Mouse (Mus musculus) Patski (cell line): ENCODE measurements at regions not wholly inside any gene's neighbourhood (a gene's known extent, or its start where the extent isn't known, plus 50 kb on each side); places are given as distances from the start of the nearest gene placed in this dataset.

Source experiments
- ATAC-seq: fragments of 100-300 bp; one replicate; pipeline ENCODE4 v1.8.0; 2021
- CTCF ChIA-PET: fragments of 350-600 bp; sonication (Branson Sonifier 250); formaldehyde crosslinking; loops from one replicate; lab custom pipeline; 2022; ENCODE audit warnings: inconsistent platforms; lab: Charles Lee
- POLR2A ChIA-PET: fragments of 350-600 bp; sonication (Branson Sonifier 250); formaldehyde crosslinking; loops from one replicate; lab custom pipeline; 2022; ENCODE audit warnings: antibody characterized with exemption, inconsistent platforms; lab: Charles Lee
- DNase-seq: peaks from one replicate; pipeline ENCODE4 v3.0.0-alpha.2; 2011; ENCODE audit warnings: low read depth, low spot score
- H3K27me3 ChIP-seq: fragments of 371-371 bp; one replicate; pipeline ENCODE4 v1.5.1; 2021
- CTCF ChIP-seq: fragments of 100-300 bp; IDR thresholded peaks from one replicate; pipeline ENCODE4 v1.5.1; 2021
- in situ Hi-C: fragments of 300-500 bp; cut with MboI; formaldehyde crosslinking; loops from 3 replicates; pipeline ENCODE4 v1.11.1; 2018; ENCODE audit warnings: low pct_unique_long_range_greater_than_20kb, mixed read lengths

- DNase-seq = no peak
- ATAC-seq = no peak
- in situ Hi-C loops = no loop called here
- ChIA-PET CTCF (interaction anchor here (1.0 to 1.2 kb wide), 3 partner anchors 9 to 53 kb away, joined by 3 to 4 read pairs (median 3); no protein-coding TSS in a partner anchor), POLR2A (no interaction called here)
- H3K27me3 ChIP-seq = no peaks in the 10 kb centered on the region
- no peak for TF ChIP-seq CTCF
These were observed 70.9 kb downstream of the Asb1 start for GRCm38 (mm10) chr1:91611281-91611680.

- POLR2A ChIA-PET = no interaction called here
- CTCF ChIA-PET = interaction anchor here (1.0 to 1.2 kb wide), 2 partner anchors 11 to 52 kb away, joined by 3 to 4 read pairs; no protein-coding TSS in a partner anchor
- DNase-seq (no peak), ATAC-seq (no peak)
- no peak for TF ChIP-seq CTCF
- no peaks in the 10 kb centered on the region for H3K27me3 ChIP-seq
- in situ Hi-C loops = no loop called here
These were observed 71.3 kb downstream of the Asb1 start for GRCm38 (mm10) chr1:91611694-91612093.

DNA sequence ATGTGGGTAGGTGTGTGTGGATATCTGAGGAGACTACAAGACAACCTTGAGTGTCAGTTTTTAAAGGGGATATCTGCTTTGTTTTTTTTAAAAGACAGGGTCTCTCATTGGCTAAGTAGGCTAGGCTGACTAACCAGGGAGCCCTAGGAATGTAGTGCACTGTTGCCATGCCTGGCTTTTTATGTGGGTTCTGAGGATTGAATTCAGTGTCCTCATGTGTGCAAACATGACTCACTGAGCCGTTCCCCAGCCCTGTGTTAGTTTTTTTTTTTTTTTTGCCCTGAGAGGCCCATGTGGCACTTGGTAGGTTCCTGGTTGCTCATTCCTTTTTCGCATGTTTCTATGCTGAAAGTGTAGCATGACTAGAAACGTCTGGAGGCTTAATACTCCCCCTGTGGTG lies 72.6 kb downstream of the Asb1 start:
- in situ Hi-C loops = no loop called here
- TF ChIP-seq CTCF = no peak
- ChIA-PET POLR2A (interaction anchor here (0.6 kb wide), 1 partner anchor 427 kb away, joined by 7 read pairs; no protein-coding TSS in a partner anchor), CTCF (no interaction called here)
- no peaks in the 10 kb centered on the region for H3K27me3 ChIP-seq
- no peak for ATAC-seq
- DNase-seq = peak; percentile 39

GRCm38 (mm10) chr1:91615396-91615795 lies 75.1 kb downstream of the Asb1 start:
- no peak for DNase-seq
- no peak for TF ChIP-seq CTCF
- ChIA-PET CTCF (no interaction called here), POLR2A (no interaction called here)
- no peak for ATAC-seq
- in situ Hi-C loops = no loop called here
- H3K27me3 ChIP-seq = no peaks in the 10 kb centered on the region

- no peaks in the 10 kb centered on the region for H3K27me3 ChIP-seq
- TF ChIP-seq CTCF = no peak
- in situ Hi-C loops = no loop called here
- CTCF ChIA-PET = no interaction called here
- DNase-seq (no peak), ATAC-seq (no peak)
- POLR2A ChIA-PET = no interaction called here
These were observed 78.3 kb downstream of the Asb1 start for GRCm38 (mm10) chr1:91618527-91619135.

- in situ Hi-C loops = no loop called here
- ChIA-PET CTCF (interaction anchor here (1.0 kb wide), 1 partner anchor 20 kb away, joined by 4 read pairs; no protein-coding TSS in a partner anchor), POLR2A (no interaction called here)
- no peak for ATAC-seq
- DNase-seq = no peak
- no peak for TF ChIP-seq CTCF
- no peaks in the 10 kb centered on the region for H3K27me3 ChIP-seq
These were observed 80.8 kb downstream of the Asb1 start for GRCm38 (mm10) chr1:91621141-91621540.

DNA sequence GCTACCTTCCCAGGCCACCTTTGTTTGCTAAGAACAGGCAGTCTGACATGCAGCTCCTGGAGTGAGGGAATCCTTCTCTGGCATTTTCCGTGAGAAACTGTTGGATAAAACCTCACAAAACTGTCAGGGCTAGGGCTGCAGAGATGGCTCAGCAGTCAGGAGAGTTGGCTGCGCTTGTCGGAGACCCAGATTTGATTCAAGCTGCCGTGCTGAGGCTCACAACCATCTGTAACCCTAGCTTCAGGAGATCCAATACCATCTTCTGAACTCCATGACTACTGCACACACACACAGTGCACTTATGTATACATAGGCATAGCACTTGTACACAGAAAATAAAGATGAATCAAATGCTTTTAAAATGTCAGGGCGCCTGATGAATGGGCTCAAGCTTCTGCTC lies 82.5 kb downstream of the Asb1 start:
- ChIA-PET CTCF (no interaction called here), POLR2A (no interaction called here)
- TF ChIP-seq CTCF = no peak
- ATAC-seq = no peak
- H3K27me3 ChIP-seq = no peaks in the 10 kb centered on the region
- no peak for DNase-seq
- in situ Hi-C loops = no loop called here

DNA sequence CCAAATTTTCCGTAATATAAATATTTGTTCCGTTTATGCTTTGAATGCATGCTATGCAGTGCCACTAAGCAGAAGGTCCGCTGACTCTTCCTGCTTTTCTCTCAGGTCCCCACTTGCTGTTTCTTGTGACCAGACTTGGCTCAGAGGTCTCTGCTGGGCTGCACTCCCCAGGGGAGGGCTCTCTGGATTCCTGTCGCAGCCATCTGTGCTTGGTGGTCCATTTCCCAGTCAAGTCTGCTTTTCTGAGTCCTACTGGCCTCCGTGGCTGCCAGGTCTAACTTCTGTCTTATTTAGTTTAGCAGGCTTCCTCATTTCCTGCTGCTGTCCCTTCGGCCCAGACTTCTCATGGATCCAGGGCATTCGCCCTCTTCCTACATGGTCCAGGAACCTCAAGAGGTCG lies 83.7 kb downstream of the Asb1 start:
- ChIA-PET CTCF (no interaction called here), POLR2A (no interaction called here)
- no peaks in the 10 kb centered on the region for H3K27me3 ChIP-seq
- TF ChIP-seq CTCF = no peak
- ATAC-seq (no peak), DNase-seq (no peak)
- in situ Hi-C loops = no loop called here

- ChIA-PET CTCF (interaction anchor here (0.8 kb wide), 1 partner anchor 24 kb away, joined by 3 read pairs; no protein-coding TSS in a partner anchor), POLR2A (no interaction called here)
- H3K27me3 ChIP-seq = no peaks in the 10 kb centered on the region
- TF ChIP-seq CTCF = no peak
- no peak for ATAC-seq
- in situ Hi-C loops = no loop called here
- no peak for DNase-seq
These were observed 84.4 kb downstream of the Asb1 start for GRCm38 (mm10) chr1:91624531-91625300.

- no peaks in the 10 kb centered on the region for H3K27me3 ChIP-seq
- in situ Hi-C loops = no loop called here
- DNase-seq (no peak), ATAC-seq (no peak)
- ChIA-PET POLR2A (no interaction called here), CTCF (interaction anchor here (0.7 kb wide), 1 partner anchor 32 kb away, joined by 3 read pairs; no protein-coding TSS in a partner anchor)
- TF ChIP-seq CTCF = no peak
These were observed 85.7 kb downstream of the Asb1 start for GRCm38 (mm10) chr1:91626090-91626489.

DNA sequence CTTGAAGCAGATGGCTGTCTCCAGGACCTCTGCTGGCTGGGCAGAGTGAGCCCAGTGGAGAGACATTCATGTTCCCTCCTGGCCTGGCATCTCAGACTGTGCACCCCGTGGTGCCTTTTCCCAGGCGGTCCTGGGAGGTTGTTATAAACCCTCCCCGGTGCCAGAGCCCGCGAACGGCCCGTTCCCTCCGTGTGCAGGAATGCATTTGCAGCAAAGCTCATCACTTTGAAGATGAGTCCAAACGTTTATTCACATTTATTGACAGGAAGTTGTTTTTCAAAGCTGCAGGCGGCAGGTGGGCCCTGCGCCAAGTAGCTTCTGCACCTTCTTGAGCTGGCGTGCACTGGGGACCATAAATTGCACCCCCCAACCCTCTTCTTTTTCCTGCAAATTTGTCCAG lies 89.9 kb downstream of the Asb1 start:
- in situ Hi-C loops = no loop called here
- ATAC-seq = no peak
- TF ChIP-seq CTCF = no peak
- CTCF ChIA-PET = no interaction called here
- DNase-seq = no peak
- POLR2A ChIA-PET = no interaction called here
- H3K27me3 ChIP-seq = no peaks in the 10 kb centered on the region
